Mouse (Mus musculus) hindbrain, embryonic 16.5 days (tissue): ENCODE measurements around the gene Wdr70. TPM values are rescaled to one million over a fixed set of nuclear protein-coding genes. Genes with fewer than 3 reads are reported as not detected.

Experiments
- ATAC-seq: fragments of 200-750 bp; cut with Nextera tagmentation; 2 replicates; pipeline ENCODE4 v1.8.0; 2017; ENCODE audit warnings: moderate TSS enrichment, moderate library complexity
- H3K27ac ChIP-seq: fragments of 300-500 bp; sonication (generic); 2 replicates; pipeline ENCODE4 v1.5.1; 2014; ENCODE audit warnings: low read depth, mild to moderate bottlenecking, control low read depth, low read length, moderate library complexity
- H3K27me3 ChIP-seq: fragments of 300-500 bp; sonication (generic); replicated peaks from 2 replicates; pipeline ENCODE4 v1.6.1; 2014; ENCODE audit warnings: low read length; ENCODE audit not compliant: control insufficient read depth, insufficient read depth
- H3K36me3 ChIP-seq: fragments of 300-500 bp; sonication (generic); 2 replicates; pipeline ENCODE4 v1.6.1; 2014; ENCODE audit warnings: mild to moderate bottlenecking, low read length, moderate library complexity, mixed read lengths; ENCODE audit not compliant: control insufficient read depth, insufficient read depth
- H3K4me1 ChIP-seq: fragments of 300-500 bp; sonication (generic); 2 replicates; pipeline ENCODE4 v1.6.1; 2014; ENCODE audit warnings: low read depth, low read length; ENCODE audit not compliant: control insufficient read depth, insufficient read depth
- H3K4me2 ChIP-seq: fragments of 300-500 bp; sonication (generic); 2 replicates; pipeline ENCODE4 v1.6.1; 2014; ENCODE audit warnings: mild to moderate bottlenecking, low read length, control low read depth, moderate library complexity
- H3K4me3 ChIP-seq: fragments of 300-500 bp; sonication (generic); 2 replicates; pipeline ENCODE4 v1.5.1; 2014; ENCODE audit warnings: mild to moderate bottlenecking, low read length, control low read depth, moderate library complexity
- H3K9ac ChIP-seq: fragments of 300-500 bp; sonication (generic); 2 replicates; pipeline ENCODE4 v1.6.1; 2014; ENCODE audit warnings: low read depth, mild to moderate bottlenecking, control low read depth, low read length, moderate library complexity
- H3K9me3 ChIP-seq: fragments of 300-500 bp; sonication (generic); 2 replicates; pipeline ENCODE4 v1.6.1; 2014; ENCODE audit warnings: mild to moderate bottlenecking, low read length, moderate library complexity; ENCODE audit not compliant: control insufficient read depth
- WGBS: fragments of 180-500 bp; shearing (Covaris S2); extraction: QIAGEN DNeasy Blood & Tissue Kit; methylation state at CpG from one replicate; pipeline ENCODE4 v1.1.7; 2014; 5-methylcytosine and 5-hydroxymethylcytosine counted together
- polyA plus RNA-seq: library from polyadenylated mRNA; unstranded; fragments of >200 nt; fragmentation: Nextera tagmentation; extraction: Ambion mirVana; gene quantifications from 2 replicates; pipeline ENCODE4 v1.2.1, GENCODE M21; 2015

Wdr70 gene
- polyA plus RNA-seq, 1 experiment from 2014 or later = 71.3 TPM

DNA sequence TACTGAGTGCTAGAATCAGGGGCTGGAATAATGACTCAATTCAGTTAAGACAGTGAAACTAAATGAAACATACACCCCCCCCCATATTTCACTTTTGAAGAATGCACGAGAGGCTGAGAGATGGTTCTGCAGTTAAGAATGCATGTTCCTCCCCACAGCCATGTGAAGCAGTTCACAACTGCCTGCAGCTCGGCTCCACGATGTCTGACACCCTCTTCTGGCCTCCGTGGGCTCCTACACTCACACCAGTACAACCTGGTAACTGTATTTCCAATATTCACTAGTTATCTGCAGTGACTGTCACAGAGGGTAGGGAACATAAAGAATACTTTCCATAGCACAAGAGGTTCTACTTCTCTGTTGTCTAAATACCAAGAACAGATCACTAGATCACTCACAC lies 59.2 kb downstream of the Wdr70 start:
- Histone ChIP-seq H3K9me3 (no peaks in the 10 kb centered on the region), H3K27me3 (no peaks in the 10 kb centered on the region), H3K4me1 (no peaks in the 10 kb centered on the region), H3K27ac (no peak overlapping the region), H3K4me3 (no peak overlapping the region), H3K4me2 (no peak overlapping the region), H3K36me3 (no peaks in the 10 kb centered on the region; the same call in 1 of the 2 replicates), H3K9ac (no peak overlapping the region)
- no peak for ATAC-seq
- 75% methylated on average over 4 of the region's 4 CpGs for WGBS

DNA sequence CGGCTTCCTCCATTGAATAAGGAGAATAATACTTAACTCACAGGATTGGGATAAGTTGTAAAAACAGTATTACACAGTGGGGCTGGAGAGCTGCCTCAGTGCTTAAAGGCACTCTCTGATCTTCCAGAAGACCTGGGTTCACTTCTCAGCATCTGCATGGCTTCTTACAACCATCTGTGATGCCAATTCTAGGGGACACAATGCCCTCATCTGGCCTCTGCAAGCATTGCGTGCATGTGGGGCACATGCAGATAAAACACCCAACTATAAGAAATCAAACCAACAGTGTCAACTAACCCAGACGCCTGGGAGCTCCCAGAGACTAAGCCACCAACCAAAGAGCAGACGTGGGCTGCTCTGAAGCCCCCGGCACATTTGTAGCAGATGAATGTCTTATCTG lies 60.6 kb downstream of the Wdr70 start:
- Histone ChIP-seq H3K27ac (no peak overlapping the region), H3K36me3 (no peaks in the 10 kb centered on the region; the same call in 1 of the 2 replicates), H3K4me3 (no peak overlapping the region), H3K9me3 (no peaks in the 10 kb centered on the region), H3K27me3 (no peaks in the 10 kb centered on the region), H3K4me2 (no peak overlapping the region), H3K9ac (no peak overlapping the region), H3K4me1 (no peaks in the 10 kb centered on the region)
- ATAC-seq = no peak
- 92% methylated on average over 5 of the region's 5 CpGs for WGBS

DNA sequence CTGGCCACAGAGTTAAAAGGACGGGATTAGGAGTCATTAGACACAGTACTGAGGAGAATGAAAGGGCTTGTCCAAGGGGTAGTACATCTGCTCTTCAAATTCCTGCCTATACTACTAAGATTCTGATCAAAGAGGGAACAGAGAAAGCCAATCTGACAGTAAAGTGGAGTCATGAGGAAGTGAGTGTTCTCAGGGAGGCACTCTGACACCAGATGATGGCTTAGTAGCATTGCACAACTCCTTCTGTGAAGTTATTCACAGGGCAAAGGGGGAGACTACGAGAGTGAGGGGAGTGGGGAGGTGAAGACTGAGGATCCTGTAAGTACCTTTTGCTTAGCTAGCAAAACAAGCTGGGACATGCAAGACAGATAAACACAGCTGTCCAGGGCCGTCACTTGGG lies 61.2 kb downstream of the Wdr70 start:
- H3K36me3 ChIP-seq = no peaks in the 10 kb centered on the region; the same call in 1 of the 2 replicates
- no peak overlapping the region for H3K9ac ChIP-seq
- no peak overlapping the region for H3K27ac ChIP-seq
- WGBS = 92% methylated on average over 3 of the region's 3 CpGs
- no peak overlapping the region for H3K4me3 ChIP-seq
- ATAC-seq = no peak
- no peak overlapping the region for H3K4me2 ChIP-seq
- H3K27me3 ChIP-seq = no peaks in the 10 kb centered on the region
- H3K9me3 ChIP-seq = no peaks in the 10 kb centered on the region
- no peaks in the 10 kb centered on the region for H3K4me1 ChIP-seq

DNA sequence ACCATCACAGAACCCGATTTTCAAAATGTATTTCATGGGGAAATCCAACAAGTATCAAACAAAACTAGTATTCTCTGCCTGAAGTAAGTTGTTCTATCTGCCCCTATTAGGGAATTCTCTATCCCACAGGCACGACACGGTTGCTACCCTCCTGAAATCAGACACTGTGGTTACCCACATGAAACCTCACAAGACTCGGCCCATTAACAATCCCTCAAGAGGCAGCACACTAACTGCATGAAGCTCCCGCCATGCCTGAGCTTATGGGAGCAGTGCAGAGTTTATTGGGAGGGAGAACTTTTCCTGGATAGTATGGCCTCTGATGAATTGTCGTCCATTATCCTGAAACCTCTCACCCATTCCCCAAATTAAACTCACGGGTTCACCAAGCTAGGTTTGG lies 67.8 kb downstream of the Wdr70 start:
- Histone ChIP-seq H3K27me3 (no peaks in the 10 kb centered on the region), H3K4me2 (no peak overlapping the region), H3K9ac (no peak overlapping the region), H3K27ac (no peak overlapping the region), H3K4me3 (no peak overlapping the region), H3K36me3 (no peaks in the 10 kb centered on the region; the same call in 1 of the 2 replicates), H3K4me1 (no peaks in the 10 kb centered on the region), H3K9me3 (no peaks in the 10 kb centered on the region)
- no peak for ATAC-seq
- 88% methylated on average over 7 of the region's 7 CpGs for WGBS

DNA sequence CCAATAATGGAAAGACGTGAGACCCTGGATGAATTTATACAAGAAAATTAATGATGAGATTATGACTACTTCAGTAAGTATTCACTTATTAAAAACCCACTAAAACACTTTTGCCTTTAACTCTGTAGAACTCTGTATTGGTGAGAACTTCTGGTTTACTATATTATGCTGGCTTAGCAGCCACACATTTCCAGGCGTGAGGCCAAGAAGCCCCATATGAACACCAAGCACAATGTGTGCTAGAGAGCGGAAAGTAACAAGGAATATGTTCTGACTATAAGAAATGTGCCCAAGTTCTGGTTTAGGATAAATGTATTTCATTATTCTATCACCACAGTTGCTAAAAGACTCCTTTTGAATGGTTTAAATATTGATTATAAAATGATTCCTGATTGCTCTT lies 68.4 kb downstream of the Wdr70 start:
- Histone ChIP-seq H3K9ac (no peak overlapping the region), H3K27me3 (no peaks in the 10 kb centered on the region), H3K4me1 (no peaks in the 10 kb centered on the region), H3K4me2 (no peak overlapping the region), H3K4me3 (no peak overlapping the region), H3K36me3 (no peaks in the 10 kb centered on the region; the same call in 1 of the 2 replicates), H3K27ac (no peak overlapping the region), H3K9me3 (no peaks in the 10 kb centered on the region)
- WGBS = 81% methylated on average over 3 of the region's 3 CpGs
- ATAC-seq = no peak

DNA sequence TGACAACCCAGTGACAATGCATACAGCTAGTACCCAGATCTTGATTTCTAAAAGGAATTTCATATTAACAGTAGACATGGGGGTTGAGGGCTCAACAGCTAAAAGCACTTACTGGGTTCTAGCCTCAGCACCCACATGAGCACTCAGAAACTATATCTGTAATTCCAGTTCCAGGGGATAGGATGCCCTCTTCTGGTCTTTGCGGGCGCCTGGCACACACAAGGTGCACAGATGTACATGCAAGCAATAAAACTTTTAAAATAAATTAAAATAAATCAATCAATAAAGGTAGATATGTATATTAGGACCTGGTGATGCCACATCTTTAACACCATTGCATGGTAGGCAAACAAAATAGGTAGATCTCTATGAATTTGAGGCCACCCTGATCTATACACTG lies 71.5 kb downstream of the Wdr70 start:
- H3K9ac ChIP-seq = no peak overlapping the region
- H3K36me3 ChIP-seq = no peaks in the 10 kb centered on the region
- ATAC-seq = no peak
- H3K27me3 ChIP-seq = no peaks in the 10 kb centered on the region
- no peak overlapping the region for H3K27ac ChIP-seq
- 97% methylated on average over 2 of the region's 2 CpGs for WGBS
- H3K4me2 ChIP-seq = no peak overlapping the region
- H3K9me3 ChIP-seq = no peaks in the 10 kb centered on the region
- no peak overlapping the region for H3K4me3 ChIP-seq
- no peaks in the 10 kb centered on the region for H3K4me1 ChIP-seq

DNA sequence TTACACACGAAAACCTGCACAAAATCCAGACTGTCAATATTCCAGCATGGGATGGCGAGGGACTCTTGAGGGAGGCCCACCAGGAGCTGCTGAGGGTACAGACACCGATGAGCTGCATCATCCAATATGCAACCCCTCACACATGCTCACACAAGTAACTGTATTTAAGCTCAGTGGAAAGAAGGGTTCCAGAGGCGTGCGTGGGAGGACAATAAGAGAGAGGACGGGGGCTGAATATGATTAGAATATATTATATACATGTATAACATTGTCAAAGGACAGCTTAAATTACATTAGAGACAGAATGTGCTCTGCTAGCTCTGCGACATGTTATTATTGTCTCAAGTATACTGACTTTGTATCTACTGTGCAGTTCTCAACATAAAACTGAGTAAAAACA lies 87.6 kb downstream of the Wdr70 start:
- Histone ChIP-seq H3K9ac (no peak overlapping the region), H3K27me3 (no peaks in the 10 kb centered on the region), H3K27ac (no peak overlapping the region), H3K4me2 (no peak overlapping the region), H3K4me1 (no peaks in the 10 kb centered on the region), H3K9me3 (no peaks in the 10 kb centered on the region), H3K4me3 (no peak overlapping the region), H3K36me3 (no peaks in the 10 kb centered on the region)
- 76% methylated on average over 7 of the region's 7 CpGs for WGBS
- no peak for ATAC-seq

DNA sequence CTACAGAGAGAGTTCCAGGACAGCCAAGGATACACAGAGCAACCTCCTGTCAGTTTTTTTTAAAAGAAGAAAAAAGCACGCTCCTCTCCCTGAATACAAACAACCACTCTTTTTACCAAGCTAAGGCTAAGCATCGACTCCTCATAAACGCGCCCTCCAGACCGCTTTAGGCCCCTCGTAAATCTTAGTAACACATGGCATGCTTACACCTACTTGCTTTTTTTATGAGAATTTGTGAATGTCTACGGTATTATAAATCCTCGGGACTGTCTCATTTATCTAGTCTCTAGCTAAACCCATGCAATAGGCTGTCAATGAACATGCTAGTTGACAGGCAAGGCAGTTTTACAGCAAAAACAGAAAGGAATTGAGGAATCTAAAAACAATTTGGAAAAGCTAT lies 91.6 kb downstream of the Wdr70 start:
- Histone ChIP-seq H3K27me3 (no peaks in the 10 kb centered on the region), H3K4me3 (no peak overlapping the region), H3K4me1 (no peaks in the 10 kb centered on the region), H3K9ac (no peak overlapping the region), H3K27ac (no peak overlapping the region), H3K4me2 (no peak overlapping the region), H3K36me3 (no peaks in the 10 kb centered on the region), H3K9me3 (no peaks in the 10 kb centered on the region)
- ATAC-seq = no peak; the same call in 1 of the 2 replicates
- WGBS = 75% methylated on average over 8 of the region's 8 CpGs

DNA sequence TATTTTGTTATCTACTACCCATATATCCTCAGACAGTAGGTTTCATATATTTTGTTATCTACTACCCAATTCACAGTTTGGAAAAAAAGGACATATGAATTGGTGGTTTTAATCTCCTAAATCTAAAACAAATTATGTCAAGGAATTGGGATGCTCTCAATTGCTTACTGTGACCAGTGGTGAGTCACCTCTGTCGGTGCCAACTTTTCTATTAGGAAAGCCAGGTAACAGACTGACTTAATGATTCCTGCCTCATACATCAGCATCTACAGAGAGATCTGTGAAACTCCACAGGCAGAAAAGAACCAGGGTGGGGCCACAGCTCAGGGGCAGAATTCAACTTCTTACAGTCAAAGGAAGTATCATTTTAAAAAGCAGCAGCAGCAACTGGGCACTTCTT lies 93.0 kb downstream of the Wdr70 start:
- H3K27me3 ChIP-seq = no peaks in the 10 kb centered on the region
- H3K4me1 ChIP-seq = no peaks in the 10 kb centered on the region
- H3K4me2 ChIP-seq = no peak overlapping the region
- ATAC-seq = no peak
- 95% methylated on average over 1 of the region's 1 CpGs for WGBS
- no peaks in the 10 kb centered on the region for H3K9me3 ChIP-seq
- H3K4me3 ChIP-seq = no peak overlapping the region
- no peak overlapping the region for H3K27ac ChIP-seq
- H3K36me3 ChIP-seq = no peaks in the 10 kb centered on the region
- no peak overlapping the region for H3K9ac ChIP-seq

DNA sequence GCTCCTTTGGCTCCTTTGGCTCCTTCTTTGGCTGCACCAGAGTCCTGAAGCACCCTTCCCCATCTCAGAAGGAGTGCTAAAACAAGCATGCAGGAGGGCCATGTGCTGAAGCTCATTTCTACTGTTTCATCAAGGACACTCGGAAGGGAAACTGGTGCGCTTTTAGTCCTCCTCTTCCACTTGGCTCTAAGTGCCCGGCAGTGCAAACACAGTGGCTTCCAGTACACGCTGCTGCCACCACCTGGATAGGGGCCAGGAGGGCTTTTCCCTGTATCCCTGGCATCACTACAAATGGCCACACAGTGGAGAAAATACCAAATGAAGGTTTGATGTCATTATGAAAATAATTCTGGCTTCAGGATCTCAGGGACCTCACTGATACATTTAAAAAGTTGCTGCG lies 93.5 kb downstream of the Wdr70 start:
- H3K4me2 ChIP-seq = no peak overlapping the region
- H3K9me3 ChIP-seq = no peaks in the 10 kb centered on the region
- 57% methylated on average over 5 of the region's 5 CpGs for WGBS
- H3K27me3 ChIP-seq = no peaks in the 10 kb centered on the region
- no peak for ATAC-seq
- no peaks in the 10 kb centered on the region for H3K36me3 ChIP-seq
- H3K27ac ChIP-seq = no peak overlapping the region
- H3K4me3 ChIP-seq = no peak overlapping the region
- H3K4me1 ChIP-seq = no peaks in the 10 kb centered on the region
- H3K9ac ChIP-seq = no peak overlapping the region
